Mouse (Mus musculus) limb, embryonic 15.5 days (tissue): Measurements from ENCODE around the gene Slc16a4. TPM values are rescaled to one million over a fixed set of nuclear protein-coding genes. Genes with fewer than 3 reads are reported as not detected.

Source experiments
- ATAC-seq: fragments of 200-750 bp; cut with Nextera tagmentation; 2 replicates; pipeline ENCODE4 v1.8.0; 2017; ENCODE audit warnings: low read depth, moderate TSS enrichment; ENCODE audit not compliant: insufficient number of reproducible peaks, low FRiP score, low TSS enrichment
- H3K27ac ChIP-seq: fragments of 300-500 bp; sonication (generic); 2 replicates; pipeline ENCODE4 v1.5.1; 2015; ENCODE audit warnings: moderate library complexity, mild to moderate bottlenecking, inconsistent platforms
- H3K27me3 ChIP-seq: fragments of 300-500 bp; sonication (generic); 2 replicates; pipeline ENCODE4 v1.6.1; 2015; ENCODE audit warnings: inconsistent platforms
- H3K36me3 ChIP-seq: fragments of 300-500 bp; sonication (generic); 2 replicates; pipeline ENCODE4 v1.6.1; 2015; ENCODE audit warnings: inconsistent platforms
- H3K4me1 ChIP-seq: fragments of 300-500 bp; sonication (generic); 2 replicates; pipeline ENCODE4 v1.6.1; 2015; ENCODE audit warnings: inconsistent platforms
- H3K4me2 ChIP-seq: fragments of 300-500 bp; sonication (generic); 2 replicates; pipeline ENCODE4 v1.6.1; 2015; ENCODE audit warnings: mild to moderate bottlenecking, inconsistent platforms
- H3K4me3 ChIP-seq: fragments of 300-500 bp; sonication (generic); 2 replicates; pipeline ENCODE4 v1.5.1; 2015; ENCODE audit warnings: mild to moderate bottlenecking, inconsistent platforms
- H3K9ac ChIP-seq: fragments of 300-500 bp; sonication (generic); 2 replicates; pipeline ENCODE4 v1.6.1; 2015; ENCODE audit warnings: inconsistent platforms
- H3K9me3 ChIP-seq: fragments of 300-500 bp; sonication (generic); 2 replicates; pipeline ENCODE4 v1.6.1; 2016; ENCODE audit warnings: inconsistent platforms
- WGBS: fragments of 180-500 bp; shearing (Covaris S2); methylation state at CpG from one replicate; pipeline ENCODE4 v1.1.7; 2015; 5-methylcytosine and 5-hydroxymethylcytosine counted together
- polyA plus RNA-seq: library from polyadenylated mRNA; unstranded; fragments of >200 nt; fragmentation: Nextera tagmentation; extraction: Ambion mirVana; gene quantifications from 2 replicates; pipeline ENCODE4 v1.2.1, GENCODE M21; 2015

The Slc16a4 gene
- polyA plus RNA-seq, 1 experiment from 2014 or later, result 7.1 TPM

GRCm38 (mm10) chr3:107345033-107345725 lies 54.1 kb downstream of the Slc16a4 start:
- Histone ChIP-seq H3K27me3 (0 out of 2 replicates have a peak, but pooled peaks cover 3% of the 10 kb centered on the region), H3K9ac (no peak overlapping the region), H3K9me3 (no peaks in the 10 kb centered on the region), H3K4me1 (no peaks in the 10 kb centered on the region), H3K4me2 (no peak overlapping the region), H3K27ac (no peak overlapping the region), H3K36me3 (no peaks in the 10 kb centered on the region), H3K4me3 (no peak overlapping the region)
- 9% methylated on average over 3 of the region's 3 CpGs for WGBS
- no peak for ATAC-seq

- H3K9me3 ChIP-seq, result no peaks in the 10 kb centered on the region
- no peak for ATAC-seq
- peaks cover 7% of the 10 kb centered on the region; the same call in 1 of the 2 replicates for H3K27me3 ChIP-seq
- H3K9ac ChIP-seq, result no peak overlapping the region
- WGBS, result 78% methylated on average over 3 of the region's 3 CpGs
- H3K36me3 ChIP-seq, result no peaks in the 10 kb centered on the region
- no peak overlapping the region for H3K27ac ChIP-seq
- H3K4me1 ChIP-seq, result no peaks in the 10 kb centered on the region
- H3K4me3 ChIP-seq, result no peak overlapping the region
- H3K4me2 ChIP-seq, result no peak overlapping the region
Measured at GRCm38 (mm10) chr3:107349006-107349405, 58.0 kb downstream of the Slc16a4 start.

GRCm38 (mm10) chr3:107351706-107352105 lies 60.7 kb downstream of the Slc16a4 start:
- no peak overlapping the region for H3K4me3 ChIP-seq
- H3K4me2 ChIP-seq, result no peak overlapping the region
- no peaks in the 10 kb centered on the region for H3K36me3 ChIP-seq
- peaks cover 7% of the 10 kb centered on the region; the same call in 1 of the 2 replicates for H3K27me3 ChIP-seq
- no peak overlapping the region for H3K27ac ChIP-seq
- H3K9ac ChIP-seq, result no peak overlapping the region
- no peak for ATAC-seq
- no peaks in the 10 kb centered on the region for H3K4me1 ChIP-seq
- H3K9me3 ChIP-seq, result no peaks in the 10 kb centered on the region
- 31% methylated on average over 3 of the region's 3 CpGs for WGBS

- 86% methylated on average over 6 of the region's 6 CpGs for WGBS
- Histone ChIP-seq H3K9ac (no peak overlapping the region), H3K9me3 (no peaks in the 10 kb centered on the region), H3K4me1 (peaks cover 4% of the 10 kb centered on the region), H3K27ac (no peak overlapping the region), H3K27me3 (peaks cover 10% of the 10 kb centered on the region), H3K36me3 (no peaks in the 10 kb centered on the region), H3K4me3 (no peak overlapping the region), H3K4me2 (no peak overlapping the region)
- no peak for ATAC-seq
Measured at GRCm38 (mm10) chr3:107355618-107356260, 64.7 kb downstream of the Slc16a4 start.

GRCm38 (mm10) chr3:107356964-107357441 lies 66.0 kb downstream of the Slc16a4 start:
- H3K9ac ChIP-seq, result no peak overlapping the region
- WGBS, result 3% methylated on average over 11 of the region's 11 CpGs
- no peaks in the 10 kb centered on the region for H3K9me3 ChIP-seq
- H3K27ac ChIP-seq, result no peak overlapping the region
- H3K27me3 ChIP-seq, result peaks cover 6% of the 10 kb centered on the region
- no peaks in the 10 kb centered on the region for H3K36me3 ChIP-seq
- H3K4me3 ChIP-seq, result no peak overlapping the region; the same call in 1 of the 2 replicates
- peak; percentile 77; the same call in 1 of the 2 replicates for ATAC-seq
- peak overlapping the region; percentile 29; the same call in 1 of the 2 replicates for H3K4me2 ChIP-seq
- peaks cover 4% of the 10 kb centered on the region for H3K4me1 ChIP-seq

DNA sequence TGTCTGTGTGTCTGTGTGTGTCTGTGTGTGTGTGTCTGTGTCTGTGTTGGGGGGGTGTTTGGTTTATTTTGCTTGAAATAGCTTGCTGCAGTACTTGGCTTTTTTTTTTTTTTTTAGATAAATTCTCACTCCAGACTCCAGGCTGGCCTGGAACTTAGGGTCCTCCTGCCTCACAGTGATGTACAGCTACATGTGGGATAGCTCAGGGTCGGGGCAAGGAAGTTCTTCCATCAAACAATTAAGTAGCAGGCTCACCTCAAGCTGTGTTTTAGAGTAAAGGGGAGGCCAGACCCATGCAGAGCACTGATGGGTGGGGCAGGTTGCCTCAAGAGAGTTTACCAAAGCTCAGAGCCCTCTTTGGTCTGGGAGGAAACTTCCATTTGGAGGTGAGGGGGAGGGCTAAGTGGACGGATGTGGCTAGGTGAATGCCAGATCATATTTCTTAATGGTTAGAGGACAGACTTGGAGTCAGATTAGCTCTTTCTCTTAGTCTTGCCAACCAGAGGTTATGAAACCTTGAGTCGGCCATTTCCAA lies 66.7 kb downstream of the Slc16a4 start:
- Histone ChIP-seq H3K9me3 (no peaks in the 10 kb centered on the region), H3K4me2 (no peak overlapping the region), H3K9ac (no peak overlapping the region), H3K4me1 (peaks cover 4% of the 10 kb centered on the region), H3K27me3 (peaks cover 6% of the 10 kb centered on the region), H3K27ac (no peak overlapping the region), H3K4me3 (no peak overlapping the region), H3K36me3 (no peaks in the 10 kb centered on the region)
- no peak for ATAC-seq
- WGBS, result 58% methylated on average over 3 of the region's 3 CpGs

- H3K4me3 ChIP-seq, result no peak overlapping the region
- H3K9me3 ChIP-seq, result no peaks in the 10 kb centered on the region
- no peak overlapping the region for H3K4me2 ChIP-seq
- peaks cover 4% of the 10 kb centered on the region for H3K4me1 ChIP-seq
- H3K9ac ChIP-seq, result no peak overlapping the region
- peaks cover 3% of the 10 kb centered on the region; the same call in 1 of the 2 replicates for H3K27me3 ChIP-seq
- H3K27ac ChIP-seq, result no peak overlapping the region
- 55% methylated on average over 4 of the region's 4 CpGs for WGBS
- no peaks in the 10 kb centered on the region for H3K36me3 ChIP-seq
- no peak for ATAC-seq
Measured at GRCm38 (mm10) chr3:107360341-107360740, 69.3 kb downstream of the Slc16a4 start.

Other genes with a start within 250 kb of the Slc16a4 start
- 0.14 and 0.22 TPM in 2 replicates for gene Kcna2, start 190.1 kb upstream of the Slc16a4 start, polyA plus RNA-seq
- 0.08 and 0.09 TPM in 2 replicates for gene Kcna10, start 108.2 kb upstream of the Slc16a4 start, polyA plus RNA-seq
- gene Cym, start 69.5 kb upstream of the Slc16a4 start, polyA plus RNA-seq, result 0.15 and 1.5 TPM in 2 replicates
- gene A630076J17Rik, start 60.6 kb upstream of the Slc16a4 start, polyA plus RNA-seq, result not detected in 2 replicates
- 0.06 and 0.07 TPM in 2 replicates for gene Prok1, start 51.5 kb upstream of the Slc16a4 start, polyA plus RNA-seq
- 175 and 176 TPM in 2 replicates for gene Lamtor5, start 12.4 kb upstream of the Slc16a4 start, polyA plus RNA-seq
- gene Rbm15, start 42.4 kb downstream of the Slc16a4 start, polyA plus RNA-seq, result 11.6 and 12.8 TPM in 2 replicates
- gene Kcnc4, start 168.3 kb downstream of the Slc16a4 start, polyA plus RNA-seq, result 0.54 and 0.61 TPM in 2 replicates
- 6.5 TPM in 2 replicates for gene Slc6a17, start 226.8 kb downstream of the Slc16a4 start, polyA plus RNA-seq